Mouse (Mus musculus) hindbrain, embryonic 11.5 days (tissue): Measurements from ENCODE around the gene Opcml. TPM values are rescaled to one million over a fixed set of nuclear protein-coding genes. Genes with fewer than 3 reads are reported as not detected.
A peak's percentile ranks its signal among the peaks of the same experiment; 100 is the strongest.

Experiments
- ATAC-seq: fragments of 200-750 bp; cut with Nextera tagmentation; 2 replicates; pipeline ENCODE4 v1.8.0; 2017; ENCODE audit warnings: mild to moderate bottlenecking, moderate TSS enrichment, moderate library complexity; ENCODE audit not compliant: low FRiP score
- DNase-seq: peaks from one replicate; pipeline ENCODE4 v3.0.0-alpha.2; 2015; ENCODE audit warnings: low spot score
- H3K27ac ChIP-seq: fragments of 300-500 bp; sonication (generic); 2 replicates; pipeline ENCODE4 v1.5.1; 2014; ENCODE audit warnings: mild to moderate bottlenecking, low read depth, low read length
- H3K27me3 ChIP-seq: fragments of 300-500 bp; sonication (generic); 2 replicates; pipeline ENCODE4 v1.6.1; 2014; ENCODE audit warnings: mild to moderate bottlenecking, low read length, moderate library complexity, mixed read lengths; ENCODE audit not compliant: control insufficient read depth, insufficient read depth
- H3K36me3 ChIP-seq: fragments of 300-500 bp; sonication (generic); 2 replicates; pipeline ENCODE4 v1.6.1; 2014; ENCODE audit warnings: mild to moderate bottlenecking, low read length, moderate library complexity, mixed read lengths; ENCODE audit not compliant: control insufficient read depth, insufficient read depth
- H3K4me1 ChIP-seq: fragments of 300-500 bp; sonication (generic); replicated peaks from 2 replicates; pipeline ENCODE4 v1.6.1; 2014; ENCODE audit warnings: low read length, mixed read lengths; ENCODE audit not compliant: control insufficient read depth, insufficient read depth
- H3K4me2 ChIP-seq: fragments of 300-500 bp; sonication (generic); replicated peaks from 2 replicates; pipeline ENCODE4 v1.6.1; 2014; ENCODE audit warnings: mild to moderate bottlenecking, low read depth, low read length
- H3K4me3 ChIP-seq: fragments of 300-500 bp; sonication (generic); 2 replicates; pipeline ENCODE4 v1.5.1; 2014; ENCODE audit warnings: low read depth, low read length
- H3K9ac ChIP-seq: fragments of 300-500 bp; sonication (generic); 2 replicates; pipeline ENCODE4 v1.6.1; 2014; ENCODE audit warnings: low read depth, low read length
- H3K9me3 ChIP-seq: fragments of 300-500 bp; sonication (generic); 2 replicates; pipeline ENCODE4 v1.6.1; 2016; ENCODE audit warnings: low read length; ENCODE audit not compliant: control insufficient read depth
- WGBS: fragments of 180-500 bp; shearing (Covaris S2); extraction: QIAGEN DNeasy Blood & Tissue Kit; methylation state at CpG from one replicate; pipeline ENCODE4 v1.1.7; 2014; 5-methylcytosine and 5-hydroxymethylcytosine counted together
- polyA plus RNA-seq: library from polyadenylated mRNA; unstranded; fragments of >200 nt; fragmentation: Nextera tagmentation; extraction: Ambion mirVana; gene quantifications from 2 replicates; pipeline ENCODE4 v1.2.1, GENCODE M21; 2014

Opcml gene
- polyA plus RNA-seq, 1 experiment from 2014 or later, result 5.7 TPM

DNA sequence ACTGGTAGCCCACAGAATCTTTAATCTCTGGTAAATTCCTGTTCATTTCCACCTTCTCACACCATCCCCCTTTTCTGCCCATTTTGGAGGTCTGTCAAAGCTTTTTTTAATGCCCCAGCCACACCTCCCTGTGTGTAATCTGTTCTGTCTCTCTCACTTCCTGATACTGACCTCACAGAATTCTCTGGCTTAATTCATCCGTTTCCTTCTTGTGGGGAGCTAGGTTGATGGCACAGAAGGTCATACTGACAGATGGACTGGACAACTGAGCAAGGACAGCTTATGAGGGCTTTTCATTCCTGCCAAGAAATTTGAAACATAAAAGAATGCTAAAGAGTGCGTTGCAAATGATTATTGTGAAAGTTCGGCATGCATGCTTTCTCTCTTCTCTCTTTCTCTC, 126.7 kb downstream of the Opcml start:
- Histone ChIP-seq H3K36me3 (no peaks in the 10 kb centered on the region), H3K4me3 (no peak overlapping the region), H3K9ac (no peak overlapping the region), H3K4me1 (no peaks in the 10 kb centered on the region), H3K27ac (no peak overlapping the region), H3K4me2 (no peak overlapping the region), H3K9me3 (no peaks in the 10 kb centered on the region), H3K27me3 (no peaks in the 10 kb centered on the region)
- WGBS, result 58% methylated on average over 3 of the region's 3 CpGs
- DNase-seq (no peak), ATAC-seq (no peak)

- H3K9me3 ChIP-seq, result no peaks in the 10 kb centered on the region
- H3K27me3 ChIP-seq, result no peaks in the 10 kb centered on the region
- no peak overlapping the region for H3K4me2 ChIP-seq
- H3K36me3 ChIP-seq, result no peaks in the 10 kb centered on the region
- DNase-seq, result no peak
- H3K4me1 ChIP-seq, result no peaks in the 10 kb centered on the region
- no peak overlapping the region for H3K9ac ChIP-seq
- no peak overlapping the region for H3K4me3 ChIP-seq
- ATAC-seq, result no peak
- H3K27ac ChIP-seq, result no peak overlapping the region
- WGBS, result 95% methylated on average over 1 of the region's 1 CpGs
Observed at GRCm38 (mm10) chr9:27923495-27923894, 132.9 kb downstream of the Opcml start.

GRCm38 (mm10) chr9:27923945-27924825, 133.6 kb downstream of the Opcml start:
- Histone ChIP-seq H3K4me2 (no peak overlapping the region), H3K9ac (no peak overlapping the region), H3K36me3 (no peaks in the 10 kb centered on the region), H3K4me3 (no peak overlapping the region), H3K27ac (no peak overlapping the region), H3K9me3 (no peaks in the 10 kb centered on the region), H3K4me1 (no peaks in the 10 kb centered on the region), H3K27me3 (no peaks in the 10 kb centered on the region)
- DNase-seq (no peak), ATAC-seq (no peak)
- 73% methylated on average over 4 of the region's 4 CpGs for WGBS

DNA sequence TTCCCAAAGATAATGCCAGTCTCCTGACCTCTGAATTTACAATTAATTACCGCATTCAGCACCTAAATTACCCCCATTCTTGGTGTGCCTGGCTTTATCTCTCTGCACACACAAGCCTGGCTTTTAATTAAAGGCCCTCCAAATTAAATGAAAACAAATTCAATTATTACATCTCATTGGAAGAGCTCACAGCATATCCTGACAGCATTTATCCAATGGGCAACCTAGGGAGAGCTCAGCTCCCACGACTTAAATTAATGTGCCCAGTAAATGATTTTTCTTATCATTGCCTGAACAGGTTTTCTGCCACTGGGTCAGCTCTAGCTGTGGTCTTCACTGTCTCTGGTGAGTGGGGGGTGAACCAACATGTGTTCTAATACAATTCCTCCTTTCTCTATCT, 135.1 kb downstream of the Opcml start:
- no peaks in the 10 kb centered on the region for H3K9me3 ChIP-seq
- no peaks in the 10 kb centered on the region for H3K27me3 ChIP-seq
- H3K4me3 ChIP-seq, result no peak overlapping the region
- H3K27ac ChIP-seq, result no peak overlapping the region
- H3K4me1 ChIP-seq, result no peaks in the 10 kb centered on the region
- H3K9ac ChIP-seq, result no peak overlapping the region
- DNase-seq (no peak), ATAC-seq (no peak)
- WGBS, result 76% methylated on average over 2 of the region's 2 CpGs
- no peak overlapping the region for H3K4me2 ChIP-seq
- no peaks in the 10 kb centered on the region for H3K36me3 ChIP-seq

DNA sequence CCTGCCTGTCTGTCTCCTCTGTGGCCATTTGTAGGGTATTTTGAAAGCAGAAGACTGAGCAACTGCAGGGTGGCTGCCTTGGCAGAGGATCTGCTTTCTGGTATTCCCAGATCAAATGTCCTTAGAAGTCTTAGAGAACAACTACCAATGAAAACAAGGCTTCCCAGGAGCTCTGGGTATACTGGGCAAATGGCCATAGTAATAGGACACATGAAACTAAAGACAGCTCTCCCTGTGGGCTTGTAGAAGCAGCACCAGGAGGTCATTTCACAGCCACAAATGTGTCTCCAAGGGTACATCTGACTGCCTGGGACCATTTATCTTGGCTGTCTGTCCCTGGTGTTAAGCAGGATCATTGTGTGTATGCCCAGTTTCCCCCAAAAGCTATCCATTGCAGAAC, 146.7 kb downstream of the Opcml start:
- Histone ChIP-seq H3K27ac (no peak overlapping the region), H3K4me3 (no peak overlapping the region), H3K9me3 (no peaks in the 10 kb centered on the region), H3K4me1 (no peaks in the 10 kb centered on the region), H3K9ac (no peak overlapping the region), H3K4me2 (no peak overlapping the region), H3K36me3 (no peaks in the 10 kb centered on the region), H3K27me3 (no peaks in the 10 kb centered on the region)
- DNase-seq (no peak), ATAC-seq (no peak)

GRCm38 (mm10) chr9:27937660-27938059, 147.1 kb downstream of the Opcml start:
- 85% methylated on average over 5 of the region's 5 CpGs for WGBS
- no peaks in the 10 kb centered on the region for H3K4me1 ChIP-seq
- no peak for DNase-seq
- no peaks in the 10 kb centered on the region for H3K27me3 ChIP-seq
- H3K27ac ChIP-seq, result no peak overlapping the region
- H3K36me3 ChIP-seq, result no peaks in the 10 kb centered on the region
- ATAC-seq, result no peak
- no peak overlapping the region for H3K9ac ChIP-seq
- no peak overlapping the region for H3K4me2 ChIP-seq
- no peaks in the 10 kb centered on the region for H3K9me3 ChIP-seq
- no peak overlapping the region for H3K4me3 ChIP-seq

- no peak for ATAC-seq
- H3K36me3 ChIP-seq, result no peaks in the 10 kb centered on the region
- 52% methylated on average over 11 of the region's 11 CpGs for WGBS
Observed at GRCm38 (mm10) chr9:27945323-27946010, 154.9 kb downstream of the Opcml start.

GRCm38 (mm10) chr9:27951110-27951509, 160.5 kb downstream of the Opcml start:
- 59% methylated on average over 5 of the region's 5 CpGs for WGBS
- no peak for ATAC-seq
- no peak for DNase-seq

More at GRCm38 (mm10) chr9:27945323-27946010, 154.9 kb downstream of the Opcml start:
- H3K4me1 ChIP-seq, result no peaks in the 10 kb centered on the region
- peak; percentile 5 for DNase-seq
- no peak overlapping the region for H3K4me3 ChIP-seq
- H3K4me2 ChIP-seq, result no peak overlapping the region
- no peaks in the 10 kb centered on the region for H3K9me3 ChIP-seq
- no peak overlapping the region for H3K9ac ChIP-seq
- no peak overlapping the region for H3K27ac ChIP-seq
- H3K27me3 ChIP-seq, result no peaks in the 10 kb centered on the region

GRCm38 (mm10) chr9:27961682-27962081, 171.1 kb downstream of the Opcml start:
- H3K4me3 ChIP-seq, result no peak overlapping the region
- DNase-seq, result no peak
- no peak overlapping the region for H3K9ac ChIP-seq
- H3K4me2 ChIP-seq, result no peak overlapping the region
- no peaks in the 10 kb centered on the region for H3K27me3 ChIP-seq
- WGBS, result 79% methylated on average over 3 of the region's 3 CpGs
- H3K9me3 ChIP-seq, result no peaks in the 10 kb centered on the region
- ATAC-seq, result no peak
- no peaks in the 10 kb centered on the region for H3K36me3 ChIP-seq
- H3K4me1 ChIP-seq, result no peaks in the 10 kb centered on the region
- H3K27ac ChIP-seq, result no peak overlapping the region

More at GRCm38 (mm10) chr9:27951110-27951509, 160.5 kb downstream of the Opcml start:
- Histone ChIP-seq H3K36me3 (no peaks in the 10 kb centered on the region), H3K27me3 (no peaks in the 10 kb centered on the region), H3K9ac (no peak overlapping the region), H3K4me2 (no peak overlapping the region), H3K4me3 (no peak overlapping the region), H3K27ac (no peak overlapping the region), H3K9me3 (no peaks in the 10 kb centered on the region), H3K4me1 (no peaks in the 10 kb centered on the region)
